Mouse (Mus musculus): ENCODE results near the gene Macf1.
"Not testable (repeated sequence)": the region's sequence is repeated elsewhere in the genome, so short reads cannot be mapped to it uniquely, and the experiment has no call there.

Macf1 gene

GRCm38 (mm10) chr4:123667260-123667867, 16.8 kb downstream of the Macf1 start:
- DNase-seq, result peak; percentile 75 to 79

- no peak for DNase-seq
Measured at GRCm38 (mm10) chr4:123666517-123666916, 17.6 kb downstream of the Macf1 start.

DNA sequence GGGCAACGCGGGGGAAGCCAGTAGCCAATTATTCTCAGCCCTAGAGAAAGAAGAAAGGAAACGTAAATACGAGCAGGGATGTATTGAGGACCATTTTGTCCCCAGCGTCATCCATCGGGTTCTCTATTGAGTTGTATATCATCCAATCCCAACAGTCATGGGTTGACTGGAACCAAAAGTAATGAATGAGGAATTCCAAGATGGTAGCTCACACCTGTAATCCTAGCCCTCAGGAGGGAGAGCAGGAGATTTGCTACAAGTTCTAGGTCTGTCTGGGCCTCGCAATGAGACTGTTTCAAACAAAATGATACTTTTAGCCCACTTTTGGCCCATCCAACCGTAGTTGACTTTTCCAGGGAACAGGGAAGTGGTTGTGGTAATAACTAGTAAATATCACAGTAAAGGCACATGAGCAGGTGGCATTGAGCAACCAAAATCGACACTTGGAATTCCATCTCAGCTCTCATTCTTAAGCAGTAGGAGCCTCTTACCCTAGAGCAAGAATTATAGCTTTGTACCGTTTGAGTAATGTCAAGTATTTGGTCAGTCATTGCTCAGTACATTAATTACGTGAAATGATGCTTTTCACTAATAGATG, 18.4 kb downstream of the Macf1 start:
- DNase-seq, result no peak

- peak; percentile 22 to 24 for DNase-seq
Measured at GRCm38 (mm10) chr4:123664951-123665661, 19.1 kb downstream of the Macf1 start.

- DNase-seq, result peak; percentile 58 to 62
Measured at GRCm38 (mm10) chr4:123664021-123664950, 19.9 kb downstream of the Macf1 start.

GRCm38 (mm10) chr4:123663688-123663965, 20.5 kb downstream of the Macf1 start:
- DNase-seq, result peak; percentile 15 to 19

GRCm38 (mm10) chr4:123662914-123663687, 21.1 kb downstream of the Macf1 start:
- peak; percentile 33 to 37 for DNase-seq

DNA sequence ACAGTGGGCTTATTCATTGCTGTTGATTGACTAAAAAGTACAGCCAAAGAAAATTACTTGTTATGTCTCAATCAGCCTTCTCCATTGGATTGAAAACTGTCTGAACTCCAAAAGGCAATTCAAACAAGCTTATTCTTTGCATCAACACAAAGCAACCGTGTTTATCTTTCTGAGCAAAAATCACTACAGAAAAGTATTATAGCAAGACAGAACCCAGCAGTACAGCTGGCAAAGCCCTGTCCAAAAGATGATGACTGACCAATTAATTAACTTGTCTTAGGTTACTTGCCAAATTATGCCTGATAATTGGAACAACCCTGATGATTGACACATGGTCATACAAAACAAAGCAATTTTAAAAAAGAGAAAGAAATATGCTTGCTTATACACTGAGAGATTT, 26.0 kb downstream of the Macf1 start:
- no peak for DNase-seq

DNA sequence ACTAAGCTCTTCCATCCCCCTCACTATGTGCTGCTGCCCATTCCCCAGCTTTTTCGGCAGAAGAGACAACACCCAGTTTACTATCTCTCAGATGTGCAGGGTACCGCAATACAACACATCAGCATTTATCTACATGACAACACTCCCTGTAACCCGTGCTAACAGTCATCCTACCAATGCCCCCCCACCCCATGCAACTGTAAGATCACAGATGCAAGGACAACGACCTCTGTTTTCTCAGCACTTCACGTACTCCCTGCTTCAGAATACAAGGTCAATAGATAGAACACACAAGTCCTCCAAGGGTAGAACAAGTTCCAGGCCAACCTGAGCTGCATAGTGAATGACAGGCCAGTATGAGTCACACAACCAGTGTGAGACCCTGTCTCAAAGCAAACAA, 28.9 kb downstream of the Macf1 start:
- DNase-seq, result no peak

DNA sequence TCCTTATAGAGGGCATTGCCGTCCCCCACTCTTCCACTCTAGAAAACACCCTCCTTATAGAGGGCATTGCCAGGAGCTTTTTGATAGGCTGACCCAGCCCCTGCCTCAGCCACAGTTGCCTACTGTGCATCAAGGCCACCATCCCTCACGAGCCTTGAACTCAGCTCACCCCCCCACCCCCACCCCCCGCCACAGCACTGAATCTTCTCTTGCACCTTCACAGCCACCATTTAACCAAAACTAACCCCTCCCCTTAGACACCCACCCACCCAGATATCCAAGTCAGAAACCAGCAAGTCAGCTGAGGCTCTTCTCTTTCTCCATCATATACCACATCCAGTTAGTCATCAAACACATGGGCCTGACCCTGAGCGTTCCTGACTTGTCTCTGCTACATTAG, 29.6 kb downstream of the Macf1 start:
- no peak for DNase-seq

DNA sequence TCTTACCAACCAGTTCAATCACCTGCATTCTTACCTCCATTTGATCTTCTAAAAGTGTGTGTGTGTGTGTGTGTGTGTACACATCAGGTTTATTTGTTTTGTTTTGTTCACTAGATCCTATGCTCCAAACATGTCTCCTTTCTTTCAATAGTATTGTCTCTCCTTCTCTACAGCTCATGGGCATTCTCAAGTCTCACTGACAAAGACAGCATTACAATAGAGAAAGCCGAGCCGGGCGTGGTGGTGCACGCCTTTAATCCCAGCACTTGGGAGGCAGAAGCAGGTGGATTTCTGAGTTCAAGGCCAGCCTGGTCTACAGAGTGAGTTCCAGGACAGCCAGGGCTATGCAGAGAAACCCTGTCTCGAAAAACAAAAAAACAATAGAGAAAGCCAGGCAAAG, 30.7 kb downstream of the Macf1 start:
- DNase-seq, result not testable (repeated sequence)

- DNase-seq, result no peak
Measured at GRCm38 (mm10) chr4:123652130-123652529, 32.0 kb downstream of the Macf1 start.

DNA sequence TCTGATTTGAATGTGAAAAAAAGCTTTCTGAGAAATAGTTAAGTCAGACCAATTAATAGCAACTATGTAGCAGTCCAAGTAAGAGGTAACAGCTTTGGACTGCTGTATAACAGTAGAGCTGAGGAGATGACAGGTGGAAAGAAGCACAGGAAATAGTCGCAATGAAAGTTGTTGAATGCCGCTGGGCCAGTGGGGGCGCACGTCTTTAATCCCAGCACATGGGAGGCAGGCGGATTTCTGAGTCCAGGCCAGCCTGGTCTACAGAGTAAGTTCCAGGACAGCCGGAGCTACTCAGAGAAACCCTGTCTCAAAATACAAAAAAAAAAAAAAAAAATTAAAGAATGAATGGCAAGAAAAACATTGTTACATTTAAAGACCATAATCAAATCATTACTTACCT, 35.0 kb downstream of the Macf1 start:
- no peak for DNase-seq

GRCm38 (mm10) chr4:123647668-123648067, 36.5 kb downstream of the Macf1 start:
- no peak for DNase-seq

DNA sequence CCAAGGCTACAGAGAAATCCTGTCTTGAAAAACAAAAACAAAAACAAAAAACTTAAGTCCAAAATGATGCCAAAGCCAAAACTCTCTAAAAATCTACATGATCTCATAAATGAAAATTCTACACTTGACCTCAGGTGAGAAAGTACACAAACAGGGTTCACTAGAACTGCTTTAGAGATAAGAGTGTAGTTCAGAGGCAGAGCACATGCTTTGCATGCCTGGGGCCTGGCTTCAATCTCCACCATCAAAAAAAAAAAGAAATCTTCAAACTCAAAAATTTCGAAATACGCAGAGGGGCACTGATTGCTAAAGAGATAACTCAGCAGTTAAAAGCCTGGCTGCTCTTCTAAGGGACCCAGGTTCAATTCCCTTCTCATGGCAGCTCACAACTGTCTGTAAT, 37.1 kb downstream of the Macf1 start:
- no peak for DNase-seq

DNA sequence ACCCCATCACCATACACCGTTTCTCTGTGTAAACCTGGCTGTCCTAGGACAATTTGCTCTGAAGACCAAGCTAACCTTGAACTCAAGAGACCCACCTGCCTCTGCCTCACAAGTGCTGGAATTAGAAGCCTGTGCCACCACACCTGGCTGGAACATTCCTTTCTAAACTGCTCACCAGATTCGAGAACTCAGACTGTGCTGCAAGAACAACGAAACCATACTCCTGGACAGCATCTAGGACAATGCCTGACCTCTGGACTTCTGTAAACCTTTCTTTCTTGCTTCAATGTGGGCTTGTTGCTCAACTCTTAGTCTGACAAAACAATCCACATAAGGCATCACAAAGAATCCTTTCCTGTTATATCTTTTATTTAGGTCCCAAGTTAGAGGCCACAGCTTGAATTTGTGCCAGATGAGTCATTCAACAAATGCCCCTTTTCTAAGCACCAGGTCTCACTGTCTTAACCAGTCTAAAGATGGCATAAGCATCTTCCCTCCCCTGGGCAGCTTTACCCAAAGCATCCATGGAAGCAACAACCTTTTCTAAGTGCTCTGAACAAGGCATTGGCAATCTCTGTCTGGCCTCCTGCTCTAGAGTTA, 38.8 kb downstream of the Macf1 start:
- DNase-seq, result no peak

- no peak for DNase-seq
Measured at GRCm38 (mm10) chr4:123643561-123643960, 40.6 kb downstream of the Macf1 start.

DNA sequence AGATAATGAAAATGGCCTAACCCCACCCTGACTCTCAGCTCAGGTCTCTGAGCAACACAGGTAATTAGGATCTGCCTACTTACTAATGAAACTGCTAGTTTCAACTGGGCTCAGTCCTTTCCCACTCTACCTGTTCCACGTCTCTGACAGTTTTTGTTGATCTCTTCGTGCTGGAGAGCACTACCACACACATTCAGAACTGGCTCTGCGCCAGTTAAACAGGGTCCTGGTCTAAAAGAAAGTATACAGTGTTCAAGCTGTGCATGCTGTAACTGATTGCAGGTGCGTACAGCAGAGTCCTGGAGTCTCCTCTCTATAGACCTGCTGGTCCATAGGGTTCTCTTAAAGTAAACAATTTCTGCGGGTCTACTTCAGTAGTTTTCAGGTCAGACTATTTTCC, 41.3 kb downstream of the Macf1 start:
- DNase-seq, result no peak

- DNase-seq, result no peak
Measured at GRCm38 (mm10) chr4:123637136-123637535, 47.0 kb downstream of the Macf1 start.

DNA sequence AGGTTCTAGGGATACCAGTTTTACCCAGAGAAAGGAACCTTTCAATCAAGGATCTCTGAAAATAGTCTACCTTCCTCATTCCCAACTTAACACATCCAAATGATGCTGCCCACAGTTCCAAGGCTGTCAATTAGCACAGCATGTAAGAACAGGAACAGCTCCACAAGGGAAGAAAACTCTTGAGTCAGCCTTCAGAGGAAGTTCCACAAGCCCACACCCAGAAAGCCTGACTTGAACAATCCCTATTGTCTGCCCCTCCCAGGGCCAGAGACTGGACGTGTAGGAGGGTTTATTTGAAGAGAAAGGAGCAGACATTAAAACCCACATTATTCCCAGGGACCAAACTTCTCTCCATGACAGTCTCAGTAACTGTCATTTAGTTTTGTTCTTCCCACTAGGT, 48.7 kb downstream of the Macf1 start:
- no peak for DNase-seq

- DNase-seq, result no peak
Measured at GRCm38 (mm10) chr4:123634436-123634835, 49.7 kb downstream of the Macf1 start.

DNA sequence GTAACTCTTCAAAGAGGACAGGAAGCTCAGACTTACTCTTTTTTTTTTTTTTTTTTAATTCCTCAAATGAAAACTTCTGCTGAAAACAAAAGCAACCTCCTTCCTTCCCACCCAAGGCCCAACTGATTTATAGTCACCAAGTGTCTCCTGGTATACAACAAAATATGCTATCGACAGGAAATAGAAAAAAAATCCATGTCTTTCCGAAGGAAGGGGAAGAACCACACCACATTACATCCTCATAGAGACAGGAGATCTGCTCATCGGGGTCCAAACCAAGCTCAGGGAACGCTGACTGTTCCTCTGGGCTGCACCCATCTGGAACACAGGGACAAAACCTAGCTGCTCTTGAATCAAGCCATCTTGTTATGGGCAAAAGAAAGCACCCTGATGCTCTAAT, 50.3 kb downstream of the Macf1 start:
- no peak for DNase-seq
